Mouse (Mus musculus) brown adipose tissue, adult 24 weeks (tissue): ENCODE results near the gene Ddx47. TPM values are rescaled to one million over a fixed set of nuclear protein-coding genes. Genes with fewer than 3 reads are reported as not detected.

Source experiments
- H3K27ac ChIP-seq: fragments of 200-500 bp; replicated peaks from 2 replicates; pipeline ENCODE4 v1.5.1; 2012; ENCODE audit warnings: low read depth, mild to moderate bottlenecking, low read length
- H3K4me1 ChIP-seq: fragments of 200-500 bp; 2 replicates; pipeline ENCODE4 v1.6.1; 2012; ENCODE audit warnings: low read length, mixed read lengths; ENCODE audit not compliant: control insufficient read depth, insufficient read depth, insufficient read length
- H3K4me3 ChIP-seq: fragments of 200-500 bp; 2 replicates; pipeline ENCODE4 v1.5.1; 2012; ENCODE audit warnings: low read depth, mild to moderate bottlenecking, low read length, moderate library complexity; ENCODE audit not compliant: insufficient read depth
- polyA plus RNA-seq: library from polyadenylated mRNA; stranded (reverse); fragments of >200 nt; gene quantifications from 2 replicates; pipeline ENCODE4 v1.2.4, GENCODE M21; 2012; ENCODE audit not compliant: missing spikeins, insufficient read depth, insufficient read length

Gene Ddx47
- polyA plus RNA-seq, 1 experiment = 45.3 TPM

DNA sequence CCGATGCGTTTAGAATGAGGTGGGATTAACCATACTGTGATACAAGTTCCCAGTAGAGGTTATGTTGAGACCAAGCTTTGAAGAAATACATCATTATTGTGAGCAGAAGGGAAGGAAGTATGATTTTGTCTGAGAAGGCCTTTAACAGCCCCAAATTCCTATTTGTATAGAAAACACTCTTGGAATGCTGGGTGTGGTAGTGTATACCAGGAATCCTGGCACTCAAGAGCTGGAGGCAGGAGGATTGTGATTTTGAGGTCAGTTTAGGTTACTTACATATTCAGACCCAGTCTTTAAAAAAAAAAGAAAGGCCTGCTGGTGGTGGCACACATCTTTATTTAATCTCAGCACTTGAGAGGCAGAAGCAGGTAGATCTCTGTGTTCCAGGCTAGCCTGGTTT is 58.9 kb downstream of the Ddx47 start:
- Histone ChIP-seq H3K27ac (no peak overlapping the region), H3K4me1 (0 out of 2 replicates have a peak, but pooled peaks cover 2% of the 10 kb centered on the region), H3K4me3 (no peak overlapping the region)

Other genes starting within 250 kb of the Ddx47 start
- gene Dusp16, start 219.0 kb upstream of the Ddx47 start, polyA plus RNA-seq = 13.4 and 16.6 TPM in 2 replicates
- 10.1 and 12.0 TPM in 2 replicates for gene Crebl2, start 181.5 kb upstream of the Ddx47 start, polyA plus RNA-seq
- 3.5 and 4.8 TPM in 2 replicates for gene Gpr19, start 113.0 kb upstream of the Ddx47 start, polyA plus RNA-seq
- 17.1 and 20.7 TPM in 2 replicates for gene Cdkn1b, start 91.2 kb upstream of the Ddx47 start, polyA plus RNA-seq
- 2.8 and 22.1 TPM in 2 replicates for gene Apold1, start 29.9 kb upstream of the Ddx47 start, polyA plus RNA-seq
- 0.67 and 1.5 TPM in 2 replicates for gene Gprc5a, start 54.0 kb downstream of the Ddx47 start, polyA plus RNA-seq
- not detected in 2 replicates for gene Gprc5d, start 106.7 kb downstream of the Ddx47 start, polyA plus RNA-seq
- 2.1 and 3.7 TPM in 2 replicates for gene Fam234b, start 186.4 kb downstream of the Ddx47 start, polyA plus RNA-seq
- gene Hebp1, start 186.4 kb downstream of the Ddx47 start, polyA plus RNA-seq = 63.2 and 64.6 TPM in 2 replicates
- gene Gsg1, start 242.7 kb downstream of the Ddx47 start, polyA plus RNA-seq = not detected in 2 replicates